Mouse (Mus musculus): ENCODE results near the gene Arid3a.

DNA sequence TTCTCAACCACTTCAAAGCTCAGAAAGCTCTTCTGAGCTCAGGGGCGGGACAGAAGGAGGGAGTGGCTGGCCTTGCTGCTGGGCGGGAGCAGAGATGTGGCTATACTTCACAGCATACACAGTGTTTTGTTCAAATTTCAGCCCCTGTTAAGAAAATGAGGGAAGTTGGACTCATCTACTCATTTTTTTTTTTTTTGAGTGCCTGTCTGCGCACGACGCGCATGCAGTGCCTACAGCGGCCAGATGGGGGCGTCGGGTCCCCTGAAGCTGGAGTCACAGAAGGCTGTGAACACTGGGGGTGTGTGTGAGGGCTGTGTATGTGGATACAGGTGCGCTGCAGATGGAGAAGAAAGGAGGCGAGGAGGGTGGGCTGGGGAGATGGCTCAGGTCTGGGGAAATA, 60.1 kb downstream of the Arid3a start:
- TF ChIP-seq POLR2A (IDR thresholded peaks at IDR 0.05; ENCODE audit: control insufficient read depth in 1 of 2, insufficient read depth in 1 of 2, low read depth in 1 of 2, low read length in 2 of 2, poor library complexity in 1 of 2) (no peak), CTCF (IDR thresholded peaks at IDR 0.05 in 2 of 3, conservative IDR thresholded peaks at IDR 0.05 in 1 of 3; ENCODE audit: control insufficient read depth in 1 of 3, insufficient read depth in 1 of 3, low read depth in 2 of 3, low read length in 3 of 3, poor library complexity in 1 of 3, severe bottlenecking in 1 of 3) (peak; percentile 88 to 96 (median 91)), USF2 (IDR thresholded peaks at IDR 0.05; ENCODE audit: borderline replicate concordance in 1 of 2, insufficient read depth in 1 of 2, low read depth in 1 of 2, low read length in 2 of 2) (no peak), EP300 (IDR thresholded peaks at IDR 0.05; ENCODE audit: low read depth in 1 of 2, low read length in 2 of 2) (0 out of 4 replicates have a peak, but pooled peaks of 1 of the 2 experiments have one; percentile 5), MEF2A (IDR thresholded peaks at IDR 0.05; ENCODE audit: extremely low read depth, insufficient replicate concordance, low read depth, low read length, poor library complexity, severe bottlenecking) (no peak), POLR2AphosphoS2 (IDR thresholded peaks at IDR 0.05; ENCODE audit: low read length) (no peak), TCF12 (IDR thresholded peaks at IDR 0.05; ENCODE audit: low read depth, low read length) (peak; percentile 18; the same call in 1 of the 2 replicates), GATA1 (IDR thresholded peaks at IDR 0.05; ENCODE audit: low read depth, low read length) (no peak), RAD21 (IDR thresholded peaks at IDR 0.05; ENCODE audit: low read depth, low read length) (peak; percentile 74), MAX (IDR thresholded peaks at IDR 0.05; ENCODE audit: low read length) (peak; percentile 71), BHLHE40 (IDR thresholded peaks at IDR 0.05; ENCODE audit: borderline replicate concordance, low read depth, low read length) (no peak)
